In genomic region chr1:179919656-179920436, GRCm38 (mm10) we compare ENCODE assay signal across 17 mouse cellular contexts. TPM values are rescaled to one million over a fixed set of nuclear protein-coding genes. Genes with fewer than 3 reads are reported as not detected.
DNase-seq lines count a peak whose midpoint lies in the region; ATAC-seq and TF ChIP-seq lines count a peak whose summit lies in the region.
"Had no signal": no experiment of that assay in that cellular context is flagged by ENCODE, and none has a peak within 500 bp of the region (broad histone marks: within the 10 kb centered on the region; RNA-seq: fewer than 3 reads in every experiment).

No protein-coding gene starts in this region.

- no peak overlapping the region for H3K4me2 ChIP-seq in lung, embryonic 14.5 days
- no peak overlapping the region for H3K4me2 ChIP-seq in lung, postnatal 0 days (replicated peaks; ENCODE audit: low read depth, low read length)
- H3K4me2 ChIP-seq in hindbrain, embryonic 12.5 days (replicated peaks) = no peak overlapping the region
- H3K4me2 ChIP-seq: embryonic facial prominence, embryonic 13.5 days; hindbrain, embryonic 14.5 days; kidney, embryonic 15.5 days; limb, embryonic 13.5 days; lung, embryonic 15.5 days; midbrain, embryonic 12.5 days had no signal

- H3K27ac ChIP-seq in gastrocnemius, adult 2 months = no peak overlapping the region
- H3K27ac ChIP-seq in lung, embryonic 14.5 days (ENCODE audit: low read depth) = no peak overlapping the region
- H3K27ac ChIP-seq in lung, postnatal 0 days (ENCODE audit: low read length) = no peak overlapping the region
- peak overlapping the region; percentile 12; the same call in 1 of the 2 replicates for H3K27ac ChIP-seq in cerebellum, adult 2 months (ENCODE audit: insufficient read depth, low read length)
- no peak overlapping the region for H3K27ac ChIP-seq in hindbrain, embryonic 12.5 days
- H3K27ac ChIP-seq: embryonic facial prominence, embryonic 13.5 days; hindbrain, embryonic 14.5 days; kidney, embryonic 15.5 days; limb, embryonic 13.5 days; lung, embryonic 15.5 days; midbrain, embryonic 12.5 days had no signal

- TF ChIP-seq EP300 in lung, postnatal 0 days (IDR thresholded peaks at IDR 0.05) = no peak

- H3K36me3 ChIP-seq in lung, embryonic 14.5 days (ENCODE audit: insufficient read depth) = no peaks in the 10 kb centered on the region
- H3K36me3 ChIP-seq in lung, postnatal 0 days (ENCODE audit: insufficient read depth, low read length) = no peaks in the 10 kb centered on the region
- no peaks in the 10 kb centered on the region for H3K36me3 ChIP-seq in hindbrain, embryonic 12.5 days
- H3K36me3 ChIP-seq: embryonic facial prominence, embryonic 13.5 days; kidney, embryonic 15.5 days; limb, embryonic 13.5 days; lung, embryonic 15.5 days; midbrain, embryonic 12.5 days had no signal

- ATAC-seq in lung, embryonic 14.5 days (ENCODE audit: insufficient read depth) = no peak
- no peak for ATAC-seq in lung, postnatal 0 days
- ATAC-seq in erythroblast, adult 5-6 weeks (replicated peaks; ENCODE audit: low FRiP score, poor library complexity, severe bottlenecking) = no peak
- ATAC-seq in hindbrain, embryonic 12.5 days (ENCODE audit: low FRiP score) = no peak
- ATAC-seq: forebrain, embryonic 14.5 days had no signal

- H3K4me3 ChIP-seq in gastrocnemius, adult 2 months = no peak overlapping the region
- no peak overlapping the region for H3K4me3 ChIP-seq in lung, embryonic 14.5 days (ENCODE audit: low read depth, low read length)
- H3K4me3 ChIP-seq in lung, postnatal 0 days (ENCODE audit: low read depth, low read length) = no peak overlapping the region
- H3K4me3 ChIP-seq in cerebellum, adult 2 months (replicated peaks; ENCODE audit: insufficient read depth, low read depth, low read length) = no peak overlapping the region
- no peak overlapping the region for H3K4me3 ChIP-seq in hindbrain, embryonic 12.5 days
- H3K4me3 ChIP-seq: embryonic facial prominence, embryonic 13.5 days; kidney, embryonic 15.5 days; limb, embryonic 13.5 days; lung, embryonic 15.5 days; midbrain, embryonic 12.5 days had no signal

- TF ChIP-seq CTCF in gastrocnemius, adult 2 months (IDR thresholded peaks at IDR 0.05) = no peak
- no peak for TF ChIP-seq CTCF in lung, embryonic 14.5 days (IDR thresholded peaks at IDR 0.05; ENCODE audit: low read depth)
- no peak for TF ChIP-seq CTCF in lung, postnatal 0 days (IDR thresholded peaks at IDR 0.05)
- no peak for TF ChIP-seq CTCF in cerebellum, adult 2 months (IDR thresholded peaks at IDR 0.05; ENCODE audit: borderline replicate concordance, insufficient read depth, low read depth, low read length)

- no peaks in the 10 kb centered on the region for H3K27me3 ChIP-seq in lung, embryonic 14.5 days (ENCODE audit: insufficient read depth, low read length)
- no peaks in the 10 kb centered on the region for H3K27me3 ChIP-seq in lung, postnatal 0 days (replicated peaks; ENCODE audit: insufficient read depth, low read length)
- H3K27me3 ChIP-seq in cerebellum, adult 2 months (ENCODE audit: control insufficient read depth, insufficient read depth, low read length) = no peaks in the 10 kb centered on the region
- H3K27me3 ChIP-seq in hindbrain, embryonic 12.5 days = no peaks in the 10 kb centered on the region
- H3K27me3 ChIP-seq: embryonic facial prominence, embryonic 13.5 days; kidney, embryonic 15.5 days; limb, embryonic 13.5 days; lung, embryonic 15.5 days; midbrain, embryonic 12.5 days had no signal

- WGBS in lung, embryonic 14.5 days = 82% methylated on average over 8 of the region's 8 CpGs
- 78% methylated on average over 8 of the region's 8 CpGs for WGBS in lung, postnatal 0 days
- WGBS in cerebellum, adult 2 months = 13% methylated on average over 8 of the region's 8 CpGs
- 87% methylated on average over 8 of the region's 8 CpGs for WGBS in hindbrain, embryonic 12.5 days

- no peak for TF ChIP-seq POLR2A in cerebellum, adult 2 months (IDR thresholded peaks at IDR 0.05; ENCODE audit: borderline replicate concordance, insufficient read depth, low read length)

- intact Hi-C loops in gastrocnemius, adult 2 months (cut with DNase I) = no loop called here
- intact Hi-C loops in heart, postnatal 14 days (cut with DNase I) = no loop called here

- H3K9ac ChIP-seq in lung, embryonic 14.5 days = no peak overlapping the region
- no peak overlapping the region for H3K9ac ChIP-seq in lung, postnatal 0 days (replicated peaks; ENCODE audit: low read depth)
- H3K9ac ChIP-seq in hindbrain, embryonic 12.5 days = no peak overlapping the region
- H3K9ac ChIP-seq: embryonic facial prominence, embryonic 13.5 days; hindbrain, embryonic 14.5 days; kidney, embryonic 15.5 days; limb, embryonic 13.5 days; lung, embryonic 15.5 days; midbrain, embryonic 12.5 days had no signal

- DNase-seq in gastrocnemius, adult 2 months = peak; percentile 60
- DNase-seq in gastrocnemius, adult 8-10 months (ENCODE audit: low spot score in 2 of 2) = no peak
- DNase-seq in lung, embryonic 14.5 days = peak; percentile 48
- no peak for DNase-seq in lung, postnatal 0 days (ENCODE audit: low spot score)
- peak; percentile 79 to 93 for DNase-seq in cerebellum, adult 2 months
- DNase-seq in heart, postnatal 14 days = peak; percentile 22 to 40
- DNase-seq: adrenal gland, postnatal 25 days; right cerebral cortex, postnatal 4 days had no signal

- no peaks in the 10 kb centered on the region for H3K9me3 ChIP-seq in lung, embryonic 14.5 days (ENCODE audit: low read depth, low read length)
- no peaks in the 10 kb centered on the region for H3K9me3 ChIP-seq in lung, postnatal 0 days (ENCODE audit: low read length)
- H3K9me3 ChIP-seq in hindbrain, embryonic 12.5 days (replicated peaks) = no peaks in the 10 kb centered on the region
- H3K9me3 ChIP-seq: embryonic facial prominence, embryonic 13.5 days; kidney, embryonic 15.5 days; limb, embryonic 13.5 days; lung, embryonic 15.5 days; midbrain, embryonic 12.5 days had no signal

- no peaks in the 10 kb centered on the region for H3K4me1 ChIP-seq in lung, embryonic 14.5 days (ENCODE audit: insufficient read depth)
- no peaks in the 10 kb centered on the region for H3K4me1 ChIP-seq in lung, postnatal 0 days (ENCODE audit: insufficient read depth, low read depth, low read length)
- peaks cover 14% of the 10 kb centered on the region for H3K4me1 ChIP-seq in cerebellum, adult 2 months (ENCODE audit: control insufficient read depth, insufficient read depth, low read length)
- H3K4me1 ChIP-seq in hindbrain, embryonic 12.5 days = no peaks in the 10 kb centered on the region
- H3K4me1 ChIP-seq: embryonic facial prominence, embryonic 13.5 days; limb, embryonic 13.5 days; lung, embryonic 15.5 days; midbrain, embryonic 12.5 days had no signal

RNA-seq across cellular contexts. Expression of gene Cdc42bpa, which starts 40.4 kb away (rescaled TPM):
- total RNA-seq in gastrocnemius, adult 2 months (2021) = 10 to 100 TPM; 25.9 to 27.8 TPM
- total RNA-seq in gastrocnemius, adult 8-10 months (2022) = 10 to 100 TPM; 18.8 to 27.4 (median 24.2) TPM
- polyA plus RNA-seq in lung, embryonic 14.5 days (2014; fragmentation: Nextera tagmentation; extraction: Ambion mirVana) = 14.9 and 15.4 TPM in 2 replicates
- 17.9 and 21.2 TPM in 2 replicates for polyA plus RNA-seq in lung, postnatal 0 days (2015; fragmentation: Nextera tagmentation; extraction: Ambion mirVana)
- polyA plus RNA-seq in cerebellum, adult 2 months (2012; rRNA removed) = 145 and 155 TPM in 2 replicates
- 10 to 100 TPM; 43.0 to 47.2 TPM for total RNA-seq in heart, postnatal 14 days (2021)
- total RNA-seq in erythroblast, adult 5-6 weeks (2015; ENCODE audit: low replicate concordance) = 6.9 and 15.7 TPM in 2 replicates
- total RNA-seq in erythroblast, adult 5-6 weeks (2017; ENCODE audit: low replicate concordance) = 27.2 and 30.0 TPM in 2 replicates
- polyA plus RNA-seq in hindbrain, embryonic 12.5 days (2016; fragmentation: Nextera tagmentation; extraction: Ambion mirVana) = 21.9 and 22.3 TPM in 2 replicates

Comparison
In these comparisons a context has a peak if more than half of its experiments do, and no peak if none do; other contexts are left out.
1. DNase-seq: peak in gastrocnemius, adult 2 months (single experiment), lung, embryonic 14.5 days (single experiment), cerebellum, adult 2 months (2 of 2) and heart, postnatal 14 days (2 of 2); none in gastrocnemius, adult 8-10 months (0 of 2) and lung, postnatal 0 days (single experiment).